Mouse (Mus musculus): ENCODE data around the gene Tars2. TPM values are rescaled to one million over a fixed set of nuclear protein-coding genes. Genes with fewer than 3 reads are reported as not detected.

Gene Tars2
- polyA plus RNA-seq, 1 experiment from 2014 or later: 53.3 TPM

Small RNA genes lying within 50 kb of the gene (microRNA-seq; reads per million reads assigned to microRNA genes)
- not detected for gene Mir7014

Other genes with a start within 250 kb of the Tars2 start
- gene Ctss, start 233.4 kb downstream of the Tars2 start, polyA plus RNA-seq (2016; fragmentation: Nextera tagmentation; extraction: Ambion mirVana): 6.2 and 6.5 TPM in 2 replicates
- not detected in 2 replicates for gene Hormad1, start 200.5 kb downstream of the Tars2 start, polyA plus RNA-seq (2016; fragmentation: Nextera tagmentation; extraction: Ambion mirVana)
- 33.8 and 36.4 TPM in 2 replicates for gene Golph3l, start 171.3 kb downstream of the Tars2 start, polyA plus RNA-seq (2016; fragmentation: Nextera tagmentation; extraction: Ambion mirVana)
- 102 and 104 TPM in 2 replicates for gene Ensa, start 135.2 kb downstream of the Tars2 start, polyA plus RNA-seq (2016; fragmentation: Nextera tagmentation; extraction: Ambion mirVana)
- 69.3 and 74.0 TPM in 2 replicates for gene Mcl1, start 101.4 kb downstream of the Tars2 start, polyA plus RNA-seq (2016; fragmentation: Nextera tagmentation; extraction: Ambion mirVana)
- 0.65 and 1.1 TPM in 2 replicates for gene Adamtsl4, start 72.3 kb downstream of the Tars2 start, polyA plus RNA-seq (2016; fragmentation: Nextera tagmentation; extraction: Ambion mirVana)
- gene Ecm1, start 20.6 kb downstream of the Tars2 start, polyA plus RNA-seq (2016; fragmentation: Nextera tagmentation; extraction: Ambion mirVana): 13.2 and 14.5 TPM in 2 replicates
- gene Rprd2, start 58.7 kb upstream of the Tars2 start, polyA plus RNA-seq (2016; fragmentation: Nextera tagmentation; extraction: Ambion mirVana): 29.1 and 31.0 TPM in 2 replicates
- 59.1 and 69.5 TPM in 2 replicates for gene Prpf3, start 95.7 kb upstream of the Tars2 start, polyA plus RNA-seq (2016; fragmentation: Nextera tagmentation; extraction: Ambion mirVana)
- 328 and 348 TPM in 2 replicates for gene Mrps21, start 111.3 kb upstream of the Tars2 start, polyA plus RNA-seq (2016; fragmentation: Nextera tagmentation; extraction: Ambion mirVana)
- 4.1 and 4.9 TPM in 2 replicates for gene Ciart, start 122.0 kb upstream of the Tars2 start, polyA plus RNA-seq (2016; fragmentation: Nextera tagmentation; extraction: Ambion mirVana)
- 8.4 and 10.1 TPM in 2 replicates for gene BC028528, start 131.8 kb upstream of the Tars2 start, polyA plus RNA-seq (2016; fragmentation: Nextera tagmentation; extraction: Ambion mirVana)
- 32.2 and 37.5 TPM in 2 replicates for gene Aph1a, start 133.8 kb upstream of the Tars2 start, polyA plus RNA-seq (2016; fragmentation: Nextera tagmentation; extraction: Ambion mirVana)
- gene Car14, start 144.5 kb upstream of the Tars2 start, polyA plus RNA-seq (2016; fragmentation: Nextera tagmentation; extraction: Ambion mirVana): 26.3 and 32.1 TPM in 2 replicates
- gene Anp32e, start 169.0 kb upstream of the Tars2 start, polyA plus RNA-seq (2016; fragmentation: Nextera tagmentation; extraction: Ambion mirVana): 405 and 446 TPM in 2 replicates
- gene Plekho1, start 235.8 kb upstream of the Tars2 start, polyA plus RNA-seq (2016; fragmentation: Nextera tagmentation; extraction: Ambion mirVana): 91.3 and 95.1 TPM in 2 replicates